Mouse (Mus musculus) NIH3T3 (cell line): Measurements from ENCODE around the gene Cd200r2.
"Not testable (repeated sequence)": the region's sequence is repeated elsewhere in the genome, so short reads cannot be mapped to it uniquely, and the experiment has no call there.

Experiments
- DNase-seq: peaks from one replicate; pipeline ENCODE4 v3.0.0-alpha.2; 2012; ENCODE audit warnings: low read depth

Gene Cd200r2

DNA sequence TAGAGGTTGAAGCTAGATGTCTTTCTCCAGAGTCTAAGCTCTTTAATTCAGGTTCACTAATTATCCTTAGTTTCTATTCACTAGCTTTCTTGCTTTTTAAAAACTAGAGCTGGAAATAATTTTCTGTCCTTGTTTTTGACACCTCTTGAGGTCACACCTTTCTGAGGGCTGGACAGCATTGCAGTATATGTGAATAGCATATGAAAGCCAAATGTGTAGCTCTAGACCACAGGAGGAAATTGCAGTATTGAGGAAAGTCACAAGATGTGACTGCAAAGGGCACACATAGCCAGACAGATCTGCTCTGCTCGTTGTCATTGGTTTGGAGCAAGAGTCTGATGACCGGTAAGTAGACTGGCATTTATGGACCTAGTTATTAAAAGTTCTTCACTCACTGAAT, at the start of gene Cd200r2:
TSS of gene Cd200r2 (plus strand) at position 301 of the 400 bp plus-strand sequence.
- no peak for DNase-seq

- DNase-seq, result no peak
Measured at GRCm38 (mm10) chr16:44818010-44818409, 48.9 kb upstream of the Cd200r2 start.

DNA sequence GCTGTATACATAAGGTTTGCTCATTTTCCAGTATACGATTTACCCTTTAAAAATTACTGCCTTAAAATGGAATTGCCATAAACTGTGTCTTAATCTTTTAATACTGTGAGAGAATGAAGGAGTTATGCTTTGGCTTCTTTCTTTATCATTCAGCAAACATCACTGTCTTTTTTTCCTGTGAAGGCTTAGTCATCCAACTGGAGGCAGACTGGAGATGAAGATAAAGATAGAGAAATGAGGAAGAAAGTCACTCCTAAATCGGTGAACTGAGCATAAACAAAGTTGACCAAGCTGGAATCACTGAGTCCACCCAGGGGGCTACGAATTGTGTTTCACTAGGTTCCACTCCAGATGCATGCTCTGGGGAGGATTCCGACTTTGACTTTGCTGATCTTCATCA, 46.4 kb upstream of the Cd200r2 start:
- no peak for DNase-seq

- no peak for DNase-seq
Measured at GRCm38 (mm10) chr16:44832286-44832685, 34.6 kb upstream of the Cd200r2 start.

- not testable (repeated sequence) for DNase-seq
Measured at GRCm38 (mm10) chr16:44833189-44833588, 33.7 kb upstream of the Cd200r2 start.

DNA sequence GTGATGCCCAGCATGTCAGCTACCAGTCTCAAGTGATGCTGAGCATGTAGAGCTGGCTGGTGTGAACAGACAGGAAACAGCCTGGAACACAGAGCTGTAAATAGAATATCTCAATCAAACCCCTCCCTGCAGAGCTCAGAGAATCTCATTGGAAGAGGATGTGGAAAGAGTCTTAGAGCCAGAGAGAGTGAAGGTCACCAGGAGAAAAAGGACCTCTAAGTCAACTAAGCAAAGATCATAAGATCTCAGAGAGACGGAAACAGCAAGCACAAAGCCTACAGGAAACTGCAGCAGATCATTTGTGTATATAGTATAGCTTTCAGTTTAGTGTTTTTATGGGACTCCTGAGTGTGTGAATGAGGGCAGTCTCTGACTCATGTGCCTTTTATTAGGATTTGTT, 8.3 kb downstream of the Cd200r2 start:
- DNase-seq, result no peak

GRCm38 (mm10) chr16:44876625-44877024, 9.7 kb downstream of the Cd200r2 start:
- DNase-seq, result no peak

- DNase-seq, result no peak
Measured at GRCm38 (mm10) chr16:44877595-44877994, 10.7 kb downstream of the Cd200r2 start.

DNA sequence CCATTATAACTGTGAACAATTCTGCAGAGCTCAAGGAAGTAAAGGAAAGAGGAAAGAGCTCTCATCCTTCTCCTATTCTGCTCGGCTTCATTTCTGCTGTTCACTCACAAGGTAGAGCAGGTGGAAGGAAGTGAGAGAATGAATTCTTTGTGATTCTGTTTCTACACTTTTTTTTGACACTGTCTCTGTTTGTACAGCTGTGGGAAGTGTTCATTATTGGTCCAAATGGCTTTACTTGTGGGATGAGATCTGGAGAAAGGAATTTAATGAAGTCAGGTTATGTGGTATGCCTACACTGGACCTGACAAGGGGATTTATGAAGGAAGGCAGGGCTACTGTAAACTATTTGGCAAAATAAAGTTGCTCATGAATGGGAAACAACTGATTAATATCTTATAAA, 23.9 kb downstream of the Cd200r2 start:
- no peak for DNase-seq

- DNase-seq, result no peak
Measured at GRCm38 (mm10) chr16:44932016-44932415, 65.1 kb downstream of the Cd200r2 start.

DNA sequence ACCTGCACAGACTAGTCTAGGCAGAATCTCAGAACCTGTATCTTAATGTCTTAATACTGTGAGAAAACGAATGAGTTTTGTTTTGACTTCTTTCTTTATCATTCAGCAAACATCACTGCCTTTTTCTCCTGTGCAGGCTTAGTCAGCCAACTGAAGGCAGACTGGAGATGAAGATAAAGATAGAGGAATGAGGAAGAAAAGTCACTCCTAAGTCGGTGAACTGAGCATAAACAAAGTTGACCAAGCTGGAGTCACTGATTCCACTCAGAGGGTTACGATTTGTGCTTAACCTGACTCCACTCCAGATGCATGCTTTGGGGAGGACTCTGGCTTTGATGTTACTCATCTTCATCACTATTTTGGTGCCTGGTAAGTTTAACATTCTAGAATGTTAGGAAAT, 76.6 kb downstream of the Cd200r2 start, which contains the start of gene Cd200r3:
TSS of gene Cd200r3 (plus strand) at position 211 of the 400 bp plus-strand sequence.
- no peak for DNase-seq

GRCm38 (mm10) chr16:44951360-44952114, 84.6 kb downstream of the Cd200r2 start:
- peak; percentile 21 for DNase-seq

- DNase-seq, result peak; percentile 42
Measured at GRCm38 (mm10) chr16:44962296-44962695, 95.4 kb downstream of the Cd200r2 start.

DNA sequence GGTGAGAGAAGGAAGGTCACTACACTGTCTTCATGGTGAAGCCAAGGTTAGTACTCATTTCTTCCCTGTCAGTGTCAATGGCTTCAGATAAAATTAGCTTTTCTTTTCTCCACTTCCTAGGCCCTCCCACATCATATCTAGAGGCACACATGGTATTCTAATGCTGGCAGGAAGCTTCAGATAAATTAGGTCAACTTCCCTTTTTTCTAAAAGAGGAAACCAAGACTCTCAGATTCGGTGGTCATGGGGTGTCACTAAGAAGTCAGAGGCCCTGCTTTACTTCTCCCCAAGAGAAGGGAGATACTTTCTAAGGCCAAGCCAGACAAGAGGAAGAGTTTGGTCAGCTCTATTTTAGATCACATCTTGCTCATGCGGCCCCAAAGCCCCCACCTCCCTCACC, 95.9 kb downstream of the Cd200r2 start:
- DNase-seq, result no peak

DNA sequence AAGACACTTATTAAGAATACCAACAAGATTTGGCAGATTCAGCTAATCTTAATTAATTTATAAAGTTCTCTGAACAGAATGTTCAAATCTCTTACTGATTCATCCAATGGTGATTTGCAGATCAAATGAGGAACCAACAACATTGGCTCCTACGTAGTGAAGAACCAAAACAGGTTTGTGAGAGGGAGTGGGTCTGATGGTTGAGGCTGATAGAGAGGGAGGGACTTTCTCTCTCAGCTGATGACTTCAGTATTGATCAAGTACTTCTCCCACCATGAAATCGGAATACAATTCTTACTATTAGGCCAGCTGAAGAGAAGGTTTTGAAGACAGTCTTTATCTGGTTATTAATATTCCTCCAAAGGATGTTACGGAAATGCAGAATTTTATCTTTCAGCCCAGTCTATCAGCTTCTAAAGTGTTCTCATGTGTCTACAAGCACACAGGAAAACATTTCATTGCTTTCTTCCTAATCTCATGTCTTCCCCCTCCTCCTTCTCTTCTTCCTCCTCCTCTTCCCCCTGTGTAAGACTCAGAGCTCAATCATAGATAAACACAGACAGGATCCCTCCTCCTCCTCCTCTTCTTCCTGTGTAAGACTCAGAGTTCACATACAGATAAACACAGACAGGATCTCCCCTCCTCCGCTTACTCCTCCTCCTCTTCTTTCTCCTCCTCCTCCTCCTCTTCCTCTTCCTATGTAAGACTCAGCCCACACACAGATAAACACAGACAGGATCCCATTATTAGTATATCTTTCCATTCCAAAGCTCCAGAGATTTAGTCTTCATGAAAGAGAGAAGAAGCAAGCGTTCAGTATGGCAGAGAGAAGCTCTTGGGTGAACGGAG, 97.9 kb downstream of the Cd200r2 start:
- DNase-seq, result no peak

DNA sequence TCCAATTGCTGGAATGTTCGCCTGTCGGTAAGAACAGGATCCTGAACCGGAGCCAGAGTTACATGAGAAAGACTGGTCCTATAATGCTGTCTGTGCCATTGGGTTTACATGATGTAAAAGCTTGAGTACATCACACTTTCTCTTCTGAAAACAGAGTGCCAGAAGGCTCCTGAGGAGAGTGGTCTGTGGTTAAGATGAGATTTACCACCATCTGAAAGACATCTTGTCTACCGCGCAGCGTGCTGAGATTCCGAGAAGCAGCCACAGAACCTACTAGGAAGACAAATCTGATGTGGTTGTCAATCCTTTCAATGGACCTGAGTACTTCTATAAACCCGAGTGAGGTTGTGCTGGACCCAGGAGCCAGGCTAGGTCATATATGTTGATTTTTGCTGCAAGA, 98.5 kb downstream of the Cd200r2 start:
- no peak for DNase-seq
